Mouse (Mus musculus) left cerebral cortex, postnatal 4 days (tissue): ENCODE results near the gene Zbtb8a. TPM values are rescaled to one million over a fixed set of nuclear protein-coding genes. Genes with fewer than 3 reads are reported as not detected.
"Not testable (repeated sequence)": the region's sequence is repeated elsewhere in the genome, so short reads cannot be mapped to it uniquely, and the experiment has no call there.

Source experiments
- DNase-seq: peaks from one replicate; pipeline ENCODE4 v3.0.0-alpha.2; 2022
- intact Hi-C: fragments of 180-260 bp; cut with DNase I; formaldehyde crosslinking; loops from one replicate; pipeline ENCODE4 v1.15.1; 2025
- total RNA-seq, 2 experiments: library from RNA; stranded (reverse); gene quantifications; 2 replicates each; pipeline ENCODE4 v1.2.3; 2021

Gene Zbtb8a
- 10 to 100 TPM in 1 of 2 experiments, 1 to 10 TPM in 1; 9.8 to 11.3 TPM for total RNA-seq

GRCm38 (mm10) chr4:129377601-129378390 is at the start of gene Zbtb8a:
Zbtb8a (minus strand) TSS chr4:129378116.
- peak; percentile 63 for DNase-seq
- intact Hi-C loops, result loop anchor here (10.0 kb wide), 1 partner anchor 77 kb away; no protein-coding TSS in a partner anchor

- intact Hi-C loops, result no loop called here
- no peak for DNase-seq
Observed at GRCm38 (mm10) chr4:129418321-129418720, 40.4 kb upstream of the Zbtb8a start.

GRCm38 (mm10) chr4:129416478-129416877 is 38.6 kb upstream of the Zbtb8a start:
- no peak for DNase-seq
- intact Hi-C loops, result no loop called here

DNA sequence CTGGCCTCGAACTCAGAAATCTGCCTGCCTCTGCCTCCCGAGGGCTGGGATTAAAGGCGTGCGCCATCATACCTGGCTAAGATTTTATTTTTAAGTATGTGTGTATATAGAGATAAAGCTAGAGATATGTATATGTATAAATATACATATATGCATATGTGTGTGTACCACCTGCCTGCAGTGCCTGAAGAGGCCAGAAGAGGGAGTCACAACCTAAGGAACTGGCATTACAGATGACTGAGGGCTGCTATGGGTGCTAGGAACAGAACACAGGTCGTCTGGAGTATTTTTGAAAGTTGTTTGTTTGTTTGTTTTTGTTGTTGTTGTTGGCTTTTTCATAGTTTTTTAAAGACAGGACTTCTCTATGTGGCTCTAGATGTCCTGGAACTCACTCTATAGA is 38.0 kb upstream of the Zbtb8a start:
- DNase-seq, result no peak
- intact Hi-C loops, result no loop called here

GRCm38 (mm10) chr4:129410991-129411390 is 33.1 kb upstream of the Zbtb8a start:
- intact Hi-C loops, result no loop called here

GRCm38 (mm10) chr4:129410532-129410931 is 32.6 kb upstream of the Zbtb8a start:
- intact Hi-C loops, DNase-seq: not testable (repeated sequence)

More at GRCm38 (mm10) chr4:129410991-129411390, 33.1 kb upstream of the Zbtb8a start:
- no peak for DNase-seq

DNA sequence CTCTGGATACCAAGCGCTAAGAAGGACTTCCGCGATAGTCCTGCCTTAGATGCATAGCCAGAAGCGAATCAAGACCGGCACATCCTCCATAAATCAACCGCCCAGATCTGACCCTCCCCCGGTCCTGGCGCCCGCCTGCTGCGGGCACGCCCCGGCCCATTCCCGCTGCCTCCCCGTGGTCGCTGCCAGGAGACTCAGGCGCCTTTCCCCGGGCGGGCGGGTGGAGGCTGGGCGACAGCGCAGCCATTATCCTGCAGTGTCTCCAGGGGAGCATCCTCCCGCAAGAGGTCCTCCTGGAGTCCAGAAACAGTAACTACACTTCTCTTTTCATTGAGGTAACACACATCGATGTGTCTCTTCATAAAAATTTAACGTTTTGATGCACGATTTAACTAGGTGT is 28.5 kb upstream of the Zbtb8a start:
- intact Hi-C loops, result no loop called here
- peak; percentile 45 for DNase-seq

- intact Hi-C loops, result no loop called here
- no peak for DNase-seq
Observed at GRCm38 (mm10) chr4:129399813-129400212, 21.9 kb upstream of the Zbtb8a start.

DNA sequence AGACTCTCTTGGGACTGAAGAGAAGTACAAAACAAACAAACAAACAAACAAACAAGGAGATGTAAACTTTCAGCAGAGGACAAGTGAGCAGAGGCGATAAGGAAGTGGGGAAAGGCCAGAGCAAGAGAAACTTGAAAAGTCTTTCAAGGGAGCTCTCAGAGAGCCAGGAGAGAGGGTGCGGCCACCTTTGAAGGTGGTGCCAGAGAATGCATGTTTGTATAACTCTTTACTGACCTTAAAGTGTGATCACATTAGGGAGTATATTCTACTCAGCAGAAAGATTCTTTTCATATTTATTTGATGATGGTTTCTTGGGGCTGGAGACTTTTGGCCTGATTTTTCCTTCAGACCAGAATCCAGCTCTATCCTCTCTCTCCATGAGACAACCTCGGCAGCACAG is 19.0 kb upstream of the Zbtb8a start:
- DNase-seq, result no peak
- intact Hi-C loops, result no loop called here

GRCm38 (mm10) chr4:129394089-129394870 is 16.4 kb upstream of the Zbtb8a start:
- intact Hi-C loops, result no loop called here
- no peak for DNase-seq

DNA sequence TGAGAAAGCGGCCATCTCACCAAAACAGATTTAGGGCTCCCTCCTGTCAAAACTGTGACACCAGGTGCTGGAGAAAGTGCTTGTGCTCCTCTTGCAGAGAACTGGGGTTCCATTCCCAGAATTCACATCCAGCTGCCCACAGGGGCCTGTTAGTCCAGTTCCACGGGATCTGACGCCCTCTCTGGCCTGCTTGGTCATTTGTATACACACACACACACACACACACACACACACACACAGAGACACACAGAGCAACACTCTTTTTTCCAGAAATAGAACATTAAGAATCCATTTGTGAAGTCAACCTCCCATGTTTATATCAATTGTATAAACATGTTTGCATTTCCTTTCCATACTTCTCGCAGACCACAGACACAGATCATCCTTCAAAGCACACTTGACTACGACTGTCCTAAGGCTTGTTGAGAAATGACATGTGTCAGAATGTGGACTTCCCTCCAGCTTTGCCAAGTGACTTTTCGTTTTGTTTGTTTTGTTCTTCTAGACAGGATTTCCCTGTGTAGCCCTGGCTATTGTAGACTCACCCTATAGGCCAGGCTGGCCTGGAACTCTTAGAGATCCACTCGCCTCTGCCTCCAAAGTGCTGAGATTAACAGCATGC is 13.1 kb upstream of the Zbtb8a start:
- no peak for DNase-seq
- intact Hi-C loops, result no loop called here

DNA sequence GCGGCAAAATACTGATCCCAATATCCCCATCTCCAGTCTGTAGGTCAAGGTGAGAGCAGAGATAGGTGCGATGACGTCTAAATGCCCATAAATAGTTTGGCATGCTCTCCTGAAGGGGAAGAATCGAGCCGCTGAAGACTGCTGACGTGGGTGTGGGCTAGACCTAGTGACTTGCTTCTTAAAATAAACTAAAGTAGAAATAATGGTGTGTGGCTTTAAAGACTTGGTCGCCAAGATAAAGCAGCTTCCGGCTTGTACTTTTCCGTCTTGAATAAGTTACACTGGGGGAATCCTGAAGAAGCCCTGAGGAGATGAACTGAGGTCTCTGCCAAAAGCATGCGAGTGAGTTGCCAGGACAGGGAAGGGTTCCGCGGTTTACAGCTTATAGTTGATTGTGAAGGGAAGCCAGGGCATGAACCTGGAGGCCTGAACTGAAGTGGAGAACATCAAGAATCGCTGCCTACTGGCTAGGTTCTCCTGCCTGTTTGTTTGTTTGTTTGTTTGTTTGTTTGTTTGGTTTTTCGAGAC is 12.4 kb upstream of the Zbtb8a start:
- DNase-seq, result no peak
- intact Hi-C loops, result no loop called here

GRCm38 (mm10) chr4:129388404-129388803 is 10.5 kb upstream of the Zbtb8a start:
- DNase-seq, result no peak
- intact Hi-C loops, result no loop called here

DNA sequence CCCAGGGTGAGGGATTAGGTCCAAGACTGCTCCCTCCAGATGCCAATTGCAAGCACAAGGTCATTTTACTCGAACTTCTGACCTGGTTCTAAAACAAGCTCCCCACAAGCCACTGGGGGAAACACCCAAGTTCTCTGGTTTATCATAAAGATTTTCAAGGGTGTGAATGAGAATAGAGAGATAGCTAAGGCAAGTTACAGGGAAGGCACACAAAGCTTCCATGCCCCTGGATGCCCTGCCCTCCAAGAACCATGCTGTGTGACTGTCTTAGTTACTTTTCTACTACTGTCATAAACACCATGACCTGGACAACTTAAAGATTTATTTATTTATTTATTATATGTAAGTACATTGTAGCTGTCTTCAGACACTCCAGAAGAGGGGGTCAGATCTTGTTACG is 9.1 kb upstream of the Zbtb8a start:
- DNase-seq, result no peak
- intact Hi-C loops, result no loop called here

GRCm38 (mm10) chr4:129386269-129386946 is 8.5 kb upstream of the Zbtb8a start:
- intact Hi-C loops, result no loop called here

GRCm38 (mm10) chr4:129385685-129386084 is 7.8 kb upstream of the Zbtb8a start:
- intact Hi-C loops, result no loop called here

More at GRCm38 (mm10) chr4:129386269-129386946, 8.5 kb upstream of the Zbtb8a start:
- no peak for DNase-seq

GRCm38 (mm10) chr4:129384440-129384839 is 6.5 kb upstream of the Zbtb8a start:
- intact Hi-C loops, result no loop called here
- no peak for DNase-seq

More at GRCm38 (mm10) chr4:129385685-129386084, 7.8 kb upstream of the Zbtb8a start:
- no peak for DNase-seq

- intact Hi-C loops, result no loop called here
- no peak for DNase-seq
Observed at GRCm38 (mm10) chr4:129383586-129383985, 5.7 kb upstream of the Zbtb8a start.

- no peak for DNase-seq
- intact Hi-C loops, result no loop called here
Observed at GRCm38 (mm10) chr4:129382488-129382887, 4.6 kb upstream of the Zbtb8a start.

DNA sequence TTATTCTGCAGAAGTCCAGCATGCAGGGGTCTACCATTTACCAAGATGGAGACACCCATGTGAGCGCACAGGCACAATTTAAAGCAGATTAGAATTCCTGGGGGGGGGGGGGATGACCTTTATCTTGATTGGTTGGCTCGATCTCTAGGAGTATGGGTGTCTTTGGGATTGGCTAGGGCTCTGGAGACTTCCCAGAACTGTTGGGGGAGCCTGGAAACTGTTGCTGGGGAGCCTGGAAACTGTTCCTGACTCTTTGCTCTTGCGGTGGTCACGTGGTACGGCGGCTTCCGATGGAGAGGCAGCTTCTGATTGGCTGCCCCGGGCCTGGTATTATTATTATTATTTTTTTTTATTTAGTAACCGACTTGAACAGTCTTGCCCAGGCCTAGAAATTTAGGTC is 4.1 kb upstream of the Zbtb8a start:
- intact Hi-C loops, result no loop called here
- DNase-seq, result no peak
